ENCODE assay signal across 10 mouse cellular contexts in the genomic region with DNA sequence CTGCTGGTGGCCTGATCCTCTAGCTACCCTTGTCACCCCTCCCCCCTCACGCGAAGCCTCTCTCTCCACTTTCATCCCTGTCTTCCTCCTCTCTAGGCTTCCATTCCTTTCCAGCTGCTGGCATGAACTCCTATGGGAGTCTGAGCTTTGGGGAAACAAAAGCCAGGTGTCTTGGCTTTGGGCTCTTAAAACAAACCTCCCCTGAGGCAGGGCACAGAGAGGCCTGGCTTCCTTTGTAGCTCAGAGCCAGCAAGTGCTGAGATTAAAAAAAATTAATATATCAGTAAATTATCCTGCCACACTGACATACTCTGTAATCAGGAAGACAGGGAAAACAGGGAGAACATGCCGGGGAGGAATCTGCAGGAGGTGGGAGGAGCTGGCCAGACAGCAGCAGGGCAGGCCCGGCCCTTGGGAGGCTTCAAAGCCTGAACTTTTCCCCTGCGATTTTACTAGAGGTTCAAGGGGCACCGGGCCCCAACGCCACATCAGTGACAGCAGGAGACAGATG.
DNase-seq lines count a peak whose midpoint lies in the region; ATAC-seq lines count a peak whose summit lies in the region.
"Had no signal": no experiment of that assay in that cellular context is flagged by ENCODE, and none has a peak within 500 bp of the region (broad histone marks: within the 10 kb centered on the region; RNA-seq: fewer than 3 reads in every experiment).

No protein-coding gene starts in this region.

- no peak overlapping the region for H3K27ac ChIP-seq in hindbrain, embryonic 13.5 days
- H3K27ac ChIP-seq in hindbrain, embryonic 16.5 days (ENCODE audit: low read depth, low read length): no peak overlapping the region
- H3K27ac ChIP-seq in embryonic facial prominence, embryonic 12.5 days: peak overlapping the region; percentile 60; the same call in 1 of the 2 replicates
- H3K27ac ChIP-seq: gastrocnemius, adult 2 months had no signal

- 0 out of 2 replicates have a peak overlapping the region, but pooled peaks have one; percentile 0 for H3K9ac ChIP-seq in hindbrain, embryonic 13.5 days
- H3K9ac ChIP-seq in hindbrain, embryonic 16.5 days (ENCODE audit: low read depth, low read length): no peak overlapping the region
- no peak overlapping the region for H3K9ac ChIP-seq in embryonic facial prominence, embryonic 12.5 days

- H3K4me3 ChIP-seq in hindbrain, embryonic 13.5 days: no peak overlapping the region
- H3K4me3 ChIP-seq in hindbrain, embryonic 16.5 days (ENCODE audit: low read length): no peak overlapping the region
- no peak overlapping the region for H3K4me3 ChIP-seq in embryonic facial prominence, embryonic 12.5 days
- H3K4me3 ChIP-seq: gastrocnemius, adult 2 months had no signal

- no peaks in the 10 kb centered on the region for H3K9me3 ChIP-seq in hindbrain, embryonic 13.5 days
- no peaks in the 10 kb centered on the region for H3K9me3 ChIP-seq in hindbrain, embryonic 16.5 days (ENCODE audit: control insufficient read depth, low read length)
- H3K9me3 ChIP-seq in embryonic facial prominence, embryonic 12.5 days: no peaks in the 10 kb centered on the region

- H3K36me3 ChIP-seq in hindbrain, embryonic 13.5 days: no peaks in the 10 kb centered on the region
- no peaks in the 10 kb centered on the region for H3K36me3 ChIP-seq in hindbrain, embryonic 16.5 days (ENCODE audit: control insufficient read depth, insufficient read depth, low read length)
- no peaks in the 10 kb centered on the region for H3K36me3 ChIP-seq in embryonic facial prominence, embryonic 12.5 days

- WGBS in hindbrain, embryonic 13.5 days: 18% methylated on average over 7 of the region's 7 CpGs
- 15% methylated on average over 7 of the region's 7 CpGs for WGBS in hindbrain, embryonic 16.5 days
- 10% methylated on average over 7 of the region's 7 CpGs for WGBS in embryonic facial prominence, embryonic 12.5 days

- H3K27me3 ChIP-seq in hindbrain, embryonic 13.5 days: no peaks in the 10 kb centered on the region
- H3K27me3 ChIP-seq in hindbrain, embryonic 16.5 days (replicated peaks; ENCODE audit: control insufficient read depth, insufficient read depth, low read length): no peaks in the 10 kb centered on the region
- H3K27me3 ChIP-seq in embryonic facial prominence, embryonic 12.5 days: no peaks in the 10 kb centered on the region

- peak; percentile 80 to 92 for DNase-seq in kidney, postnatal 25 days
- peak; percentile 18 for DNase-seq in ovary, postnatal 14 days (ENCODE audit: low spot score)
- no peak for DNase-seq in spleen, postnatal 36 days (ENCODE audit: low spot score in 2 of 2)
- no peak for DNase-seq in MN1 (ENCODE audit: low spot score)
- no peak for DNase-seq in right cerebral cortex, postnatal 14 days
- DNase-seq: gastrocnemius, adult 2 months; retina, postnatal 1 day had no signal

- peaks cover 9% of the 10 kb centered on the region for H3K4me1 ChIP-seq in hindbrain, embryonic 13.5 days (replicated peaks)
- H3K4me1 ChIP-seq in hindbrain, embryonic 16.5 days (ENCODE audit: control insufficient read depth, insufficient read depth, low read depth, low read length): no peaks in the 10 kb centered on the region
- H3K4me1 ChIP-seq in embryonic facial prominence, embryonic 12.5 days: peaks cover 10% of the 10 kb centered on the region; the same call in 1 of the 2 replicates

- no peak for ATAC-seq in hindbrain, embryonic 13.5 days (ENCODE audit: low FRiP score)
- ATAC-seq in hindbrain, embryonic 16.5 days: no peak
- ATAC-seq in embryonic facial prominence, embryonic 12.5 days (ENCODE audit: insufficient number of reproducible peaks, insufficient read depth, low FRiP score, low TSS enrichment): no peak

- no peak overlapping the region for H3K4me2 ChIP-seq in hindbrain, embryonic 13.5 days
- no peak overlapping the region for H3K4me2 ChIP-seq in hindbrain, embryonic 16.5 days (ENCODE audit: low read length)
- no peak overlapping the region for H3K4me2 ChIP-seq in embryonic facial prominence, embryonic 12.5 days (replicated peaks)

Comparison
In these comparisons a context has a peak if more than half of its experiments do, and no peak if none do; other contexts are left out.
1. DNase-seq: peak in kidney, postnatal 25 days (2 of 2) and ovary, postnatal 14 days (single experiment); none in spleen, postnatal 36 days (0 of 2), MN1 (single experiment) and right cerebral cortex, postnatal 14 days (single experiment).